Mouse (Mus musculus) gastrocnemius, adult 2 months (tissue): ENCODE data around the gene Atf6b. TPM values are rescaled to one million over a fixed set of nuclear protein-coding genes. Genes with fewer than 3 reads are reported as not detected.

Experiments
- DNase-seq: peaks from one replicate; pipeline ENCODE4 v3.0.0; 2022
- H3K27ac ChIP-seq: fragments of 200-600 bp; 2 replicates; pipeline ENCODE4 v1.8.1; 2022; ENCODE audit warnings: mild to moderate bottlenecking
- H3K4me3 ChIP-seq: fragments of 200-600 bp; 2 replicates; pipeline ENCODE4 v1.8.1; 2022; ENCODE audit warnings: mild to moderate bottlenecking, moderate library complexity
- CTCF ChIP-seq: fragments of 200-600 bp; IDR thresholded peaks from 2 replicates; pipeline ENCODE4 v1.8.1; 2022; ENCODE audit warnings: antibody characterized with exemption, mild to moderate bottlenecking, moderate library complexity
- intact Hi-C: fragments of 180-260 bp; cut with DNase I; formaldehyde crosslinking; loops from one replicate; pipeline ENCODE4 v1.15.1; 2025
- total RNA-seq, 2 experiments: library from RNA; stranded (reverse); gene quantifications; 2 replicates each; pipeline ENCODE4 v1.2.3; 2021

Atf6b gene
- total RNA-seq, 2 experiments from 2014 or later: 7.1 to 9.1 TPM

DNA sequence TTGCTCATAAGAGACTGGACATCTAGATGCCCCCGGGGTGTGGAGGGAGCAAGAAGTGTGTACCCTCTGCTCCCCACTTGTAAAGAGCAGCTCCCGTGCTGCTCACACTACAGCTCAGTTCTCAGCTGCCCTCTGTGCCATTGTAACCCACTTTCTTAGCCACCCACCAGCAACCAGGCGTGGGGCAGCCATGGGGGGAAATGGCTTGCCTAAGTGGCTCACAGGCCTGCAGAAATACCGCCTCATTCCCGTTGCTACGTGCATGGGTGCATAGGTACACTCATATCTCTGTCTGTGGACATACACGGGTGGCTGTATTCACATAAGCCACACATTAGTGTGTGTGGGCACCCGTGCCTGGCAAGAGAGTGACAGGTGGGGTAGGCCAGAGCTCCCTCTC is 16.0 kb downstream of the Atf6b start:
- Histone ChIP-seq H3K4me3 (peak overlapping the region; percentile 69), H3K27ac (peak overlapping the region; percentile 90)
- no peak for DNase-seq
- TF ChIP-seq CTCF: no peak
- intact Hi-C loops: no loop called here

DNA sequence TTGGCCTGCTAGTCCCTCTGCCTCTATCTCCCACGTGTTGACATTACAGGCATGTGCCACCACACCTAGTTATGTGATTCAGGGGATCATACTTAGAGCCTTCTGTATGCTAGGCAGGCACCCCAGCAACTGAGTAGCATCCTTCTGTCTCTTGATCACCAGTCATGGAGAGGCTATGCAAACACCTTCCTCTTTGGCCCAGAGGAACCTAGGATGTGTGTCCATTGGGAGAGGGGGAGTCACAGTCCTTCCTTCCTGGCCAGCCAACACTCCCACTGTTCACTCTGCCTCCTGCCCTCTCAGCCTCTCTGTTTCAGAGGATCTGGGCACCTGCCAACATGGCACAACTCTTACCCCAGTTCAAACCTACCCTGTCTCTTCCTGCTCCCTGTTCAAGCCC is 16.6 kb downstream of the Atf6b start:
- DNase-seq: no peak
- intact Hi-C loops: no loop called here
- H3K27ac ChIP-seq: peak overlapping the region; percentile 90

DNA sequence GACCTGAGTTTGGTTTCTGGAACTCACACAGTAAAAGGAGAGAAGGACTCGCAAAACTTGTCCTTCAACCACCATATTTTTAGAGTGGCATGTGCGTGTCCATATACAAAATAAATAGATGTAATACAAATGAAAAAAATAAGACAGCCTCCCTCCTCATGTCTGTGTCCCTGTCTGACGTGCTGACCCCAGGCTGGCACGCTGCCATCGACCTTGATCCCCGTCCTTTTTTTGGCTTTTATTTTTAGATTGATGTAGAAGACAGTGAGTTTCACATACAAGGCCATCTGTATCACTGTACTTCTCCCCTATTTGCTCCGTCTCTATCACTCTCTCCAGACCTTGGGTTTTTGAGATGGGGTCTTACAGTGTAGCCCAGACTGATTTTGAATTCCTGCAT is 17.5 kb downstream of the Atf6b start:
- intact Hi-C loops: no loop called here
- H3K4me3 ChIP-seq: no peak overlapping the region

More for the DNA sequence above, 16.6 kb downstream of the Atf6b start:
- peak overlapping the region; percentile 69 for H3K4me3 ChIP-seq
- TF ChIP-seq CTCF: no peak

DNA sequence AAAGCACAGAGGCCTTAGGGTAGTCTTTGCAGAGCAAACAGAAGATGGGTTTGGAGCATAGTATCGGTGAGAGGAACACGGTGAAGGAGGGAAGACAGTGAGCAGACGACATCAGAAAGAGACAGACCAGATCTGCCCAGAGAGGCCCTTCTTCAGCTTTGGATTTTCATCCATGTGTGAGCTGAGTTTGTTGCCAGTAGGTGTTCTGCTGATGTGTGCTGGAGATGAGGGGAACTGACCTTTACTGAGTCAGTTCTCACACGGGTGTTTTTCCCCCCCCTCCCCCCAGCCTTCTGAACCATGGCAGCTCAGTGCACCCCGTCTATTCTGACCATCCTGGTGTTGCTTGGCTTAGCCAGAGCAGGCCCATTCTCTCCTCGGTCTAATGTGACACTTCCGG is 23.3 kb downstream of the Atf6b start, which contains the start of gene Tnxb:
TSS of gene Tnxb (plus strand) at position 301 of the 400 bp plus-strand sequence.
- intact Hi-C loops: no loop called here
- no peak for TF ChIP-seq CTCF
- peak within 1 kb of the TSS; percentile 47 for H3K4me3 ChIP-seq
- DNase-seq: no peak
- peak within 1 kb of the TSS; percentile 53 for H3K27ac ChIP-seq

More for the DNA sequence above, 17.5 kb downstream of the Atf6b start:
- peak; percentile 29 for DNase-seq
- TF ChIP-seq CTCF: no peak
- H3K27ac ChIP-seq: no peak overlapping the region; the same call in 1 of the 2 replicates

DNA sequence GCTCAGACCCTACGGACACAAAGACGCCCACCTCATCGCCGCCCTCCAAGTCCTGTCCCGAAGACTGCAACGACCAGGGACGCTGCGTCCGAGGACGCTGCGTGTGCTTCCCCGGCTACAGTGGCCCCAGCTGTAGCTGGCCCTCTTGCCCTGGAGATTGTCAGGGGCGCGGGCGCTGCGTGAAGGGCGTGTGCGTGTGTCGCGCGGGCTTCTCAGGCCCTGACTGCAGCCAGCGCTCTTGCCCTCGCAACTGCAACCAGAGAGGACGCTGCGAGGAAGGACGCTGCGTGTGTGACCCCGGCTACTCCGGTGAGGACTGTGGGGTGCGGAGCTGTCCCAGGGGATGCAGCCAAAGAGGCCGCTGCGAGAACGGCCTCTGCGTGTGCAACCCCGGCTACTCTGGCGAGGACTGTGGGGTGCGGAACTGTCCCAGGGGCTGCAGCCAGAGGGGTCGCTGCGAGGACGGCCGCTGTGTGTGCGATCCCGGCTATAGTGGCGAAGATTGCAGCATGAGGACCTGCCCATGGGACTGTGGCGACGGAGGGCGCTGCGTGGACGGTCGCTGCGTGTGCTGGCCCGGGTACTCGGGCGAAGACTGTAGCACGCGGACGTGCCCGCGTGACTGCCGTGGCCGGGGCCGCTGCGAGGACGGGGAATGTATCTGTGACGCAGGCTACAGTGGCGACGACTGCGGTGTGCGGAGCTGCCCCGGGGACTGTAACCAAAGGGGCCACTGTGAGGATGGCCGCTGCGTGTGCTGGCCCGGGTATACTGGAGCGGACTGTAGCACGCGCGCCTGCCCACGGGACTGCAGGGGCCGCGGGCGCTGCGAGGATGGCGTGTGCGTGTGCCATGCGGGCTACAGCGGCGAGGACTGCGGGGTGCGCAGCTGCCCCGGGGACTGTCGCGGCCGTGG is 24.5 kb downstream of the Atf6b start:
- no peak for DNase-seq
- Histone ChIP-seq H3K27ac (no peak overlapping the region), H3K4me3 (peak overlapping the region; percentile 47)
- no peak for TF ChIP-seq CTCF
- intact Hi-C loops: no loop called here

DNA sequence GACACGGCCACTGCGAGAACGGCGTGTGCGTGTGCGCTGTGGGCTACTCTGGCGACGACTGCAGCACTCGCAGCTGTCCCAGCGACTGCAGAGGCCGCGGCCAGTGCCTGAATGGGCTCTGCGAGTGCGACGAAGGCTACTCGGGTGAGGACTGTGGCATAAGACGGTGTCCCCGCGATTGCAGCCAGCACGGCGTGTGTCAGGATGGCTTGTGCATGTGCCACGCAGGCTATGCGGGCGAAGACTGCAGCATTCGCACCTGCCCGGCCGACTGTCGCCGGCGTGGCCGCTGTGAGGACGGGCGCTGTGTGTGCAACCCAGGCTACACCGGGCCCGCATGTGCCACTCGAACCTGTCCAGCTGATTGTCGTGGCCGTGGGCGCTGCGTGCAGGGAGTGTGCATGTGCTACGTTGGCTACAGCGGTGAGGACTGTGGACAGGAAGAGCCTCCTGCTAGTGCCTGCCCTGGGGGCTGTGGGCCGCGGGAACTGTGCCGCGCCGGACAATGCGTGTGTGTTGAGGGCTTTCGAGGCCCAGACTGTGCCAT is 25.4 kb downstream of the Atf6b start:
- no peak overlapping the region for H3K27ac ChIP-seq
- DNase-seq: no peak
- H3K4me3 ChIP-seq: peak overlapping the region; percentile 47; the same call in 1 of the 2 replicates
- intact Hi-C loops: no loop called here
- TF ChIP-seq CTCF: no peak

DNA sequence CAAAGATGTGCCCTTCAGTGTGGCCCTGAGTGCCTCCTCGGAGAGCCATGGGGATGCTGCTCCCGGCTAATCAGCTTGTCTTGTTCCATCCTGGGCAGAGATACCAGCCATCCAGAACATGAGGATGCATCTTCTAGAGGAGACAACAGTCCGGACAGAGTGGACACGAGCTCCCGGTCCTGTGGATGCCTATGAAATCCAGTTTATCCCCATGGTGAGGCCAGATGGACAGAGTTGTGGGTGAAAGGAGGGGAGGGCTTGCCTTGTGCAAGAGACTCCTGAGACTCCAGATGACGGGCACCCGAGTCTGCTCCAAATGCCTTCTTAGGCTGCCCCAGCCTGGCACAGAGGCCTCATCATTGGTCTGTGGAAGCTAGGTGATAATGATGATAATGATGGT is 26.2 kb downstream of the Atf6b start:
- Histone ChIP-seq H3K4me3 (no peak overlapping the region), H3K27ac (no peak overlapping the region)
- intact Hi-C loops: no loop called here
- DNase-seq: no peak
- no peak for TF ChIP-seq CTCF

DNA sequence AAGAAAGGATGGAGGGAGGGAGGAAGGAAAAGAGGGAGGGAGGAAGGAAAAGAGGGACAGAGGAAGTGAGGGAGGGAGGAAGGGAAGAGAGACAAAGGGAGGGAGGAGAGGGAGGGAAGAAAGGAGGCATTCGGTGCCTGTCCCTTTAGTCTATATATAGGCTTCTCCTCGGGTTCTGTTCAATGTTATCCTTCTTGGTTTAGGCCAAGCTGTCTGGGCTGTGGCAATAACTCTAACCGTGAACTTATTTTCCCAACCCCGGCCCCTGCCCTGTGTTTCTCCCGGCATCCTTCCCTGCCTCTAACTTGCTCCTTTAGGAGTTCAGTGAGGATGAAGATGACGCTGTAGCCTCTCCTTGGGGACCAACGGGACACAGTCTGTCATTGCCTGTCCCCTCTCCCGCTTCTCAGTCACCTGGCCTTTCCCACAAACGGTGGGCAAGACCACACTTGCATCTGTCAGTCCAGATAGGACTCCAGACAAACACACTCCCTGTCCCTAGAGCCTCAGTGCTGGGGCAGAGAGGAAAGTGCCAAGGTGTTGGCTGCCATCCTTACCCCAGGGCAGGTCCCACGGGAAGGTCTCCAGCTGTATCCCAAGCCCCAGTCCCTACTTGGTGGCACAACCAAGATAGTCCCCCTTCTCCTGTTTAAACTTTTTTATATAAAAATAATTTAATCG is 27.7 kb downstream of the Atf6b start:
- intact Hi-C loops: no loop called here
- H3K27ac ChIP-seq: peak overlapping the region; percentile 59
- no peak for TF ChIP-seq CTCF
- no peak for DNase-seq
- no peak overlapping the region for H3K4me3 ChIP-seq

DNA sequence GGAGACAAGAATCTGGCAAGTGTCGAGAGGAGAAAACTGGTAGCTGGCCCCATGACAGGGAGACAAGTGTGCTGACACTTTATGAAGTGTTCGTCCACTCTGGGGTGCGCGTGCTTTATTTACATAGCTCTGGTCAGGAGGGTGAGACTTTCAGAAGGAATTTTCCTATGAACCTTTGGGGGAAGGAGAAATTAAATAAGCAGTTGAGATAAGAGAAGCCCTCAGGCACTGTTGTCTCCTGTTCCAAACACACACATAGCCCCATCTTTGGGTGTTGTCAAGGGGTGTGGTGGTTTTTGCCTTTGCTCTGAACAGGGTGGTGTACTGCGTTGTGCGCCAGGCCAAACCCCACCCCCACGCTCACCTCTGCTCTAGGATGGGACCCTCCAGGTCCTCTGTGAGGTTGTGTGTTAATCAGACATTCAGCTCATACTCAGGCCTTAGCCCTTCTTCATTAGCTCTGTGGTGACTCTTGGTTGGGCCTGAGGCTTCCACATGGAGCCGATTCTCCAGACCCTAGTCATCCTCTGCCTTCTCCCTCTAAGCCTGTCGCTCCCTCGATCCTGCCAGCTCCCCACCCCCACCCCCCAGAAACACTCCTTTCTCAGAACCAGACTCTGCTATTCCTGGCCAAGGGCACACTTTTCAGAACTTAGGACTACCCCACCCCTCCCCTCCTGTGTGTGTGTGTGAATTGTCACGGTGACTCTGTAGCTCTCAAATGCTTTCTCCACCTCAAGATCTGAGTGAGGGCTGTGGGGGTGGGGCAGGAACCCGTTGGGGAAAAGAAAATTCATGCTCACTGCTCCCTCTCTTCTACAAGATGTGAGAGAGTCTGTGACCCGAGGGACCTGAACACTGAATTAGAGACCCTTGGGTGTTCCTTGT is 28.5 kb downstream of the Atf6b start:
- Histone ChIP-seq H3K4me3 (no peak overlapping the region), H3K27ac (peak overlapping the region; percentile 59)
- intact Hi-C loops: no loop called here
- DNase-seq: no peak
- TF ChIP-seq CTCF: no peak

DNA sequence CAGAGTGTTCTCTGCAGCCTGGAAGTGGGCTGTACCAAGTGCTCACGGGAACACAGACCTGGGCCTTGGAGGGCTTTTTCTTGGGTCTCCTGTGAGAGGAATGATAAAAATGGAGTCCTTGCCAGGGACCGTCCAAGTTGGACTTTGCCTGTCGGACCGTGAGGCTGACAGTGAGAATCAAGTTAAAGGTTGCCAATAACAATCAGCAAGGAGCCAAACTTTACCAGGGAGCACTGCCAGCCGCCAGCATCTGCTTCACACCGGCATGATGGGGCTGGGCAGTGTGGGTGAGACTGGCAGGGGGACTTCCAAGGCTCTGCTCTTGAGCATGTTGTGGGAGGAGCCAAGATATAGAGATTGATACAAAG is 29.1 kb downstream of the Atf6b start:
- no peak for TF ChIP-seq CTCF
- Histone ChIP-seq H3K4me3 (no peak overlapping the region), H3K27ac (peak overlapping the region; percentile 59)
- DNase-seq: no peak
- intact Hi-C loops: no loop called here

DNA sequence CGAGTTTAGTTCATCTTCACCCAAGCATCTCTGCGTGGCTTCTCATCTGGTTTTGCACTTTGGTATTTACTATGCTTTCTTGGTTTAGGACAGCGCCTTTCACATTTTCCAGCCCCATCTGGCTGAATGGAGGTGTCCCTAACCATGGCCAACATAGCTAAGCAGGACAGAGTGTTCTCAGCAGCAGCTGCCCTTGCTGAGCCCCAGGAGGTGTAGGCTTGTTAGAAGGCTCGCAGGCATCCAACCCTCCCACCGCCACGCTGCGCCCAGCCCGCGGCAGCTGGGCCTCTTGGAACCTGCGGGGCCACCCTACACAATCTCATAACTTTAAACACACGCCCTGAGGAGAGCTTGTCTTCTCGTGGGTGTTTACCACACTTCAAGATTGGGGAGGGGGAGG is 29.7 kb downstream of the Atf6b start:
- peak; percentile 68 for DNase-seq
- peak overlapping the region; percentile 59 for H3K27ac ChIP-seq
- H3K4me3 ChIP-seq: no peak overlapping the region
- no peak for TF ChIP-seq CTCF
- intact Hi-C loops: no loop called here

DNA sequence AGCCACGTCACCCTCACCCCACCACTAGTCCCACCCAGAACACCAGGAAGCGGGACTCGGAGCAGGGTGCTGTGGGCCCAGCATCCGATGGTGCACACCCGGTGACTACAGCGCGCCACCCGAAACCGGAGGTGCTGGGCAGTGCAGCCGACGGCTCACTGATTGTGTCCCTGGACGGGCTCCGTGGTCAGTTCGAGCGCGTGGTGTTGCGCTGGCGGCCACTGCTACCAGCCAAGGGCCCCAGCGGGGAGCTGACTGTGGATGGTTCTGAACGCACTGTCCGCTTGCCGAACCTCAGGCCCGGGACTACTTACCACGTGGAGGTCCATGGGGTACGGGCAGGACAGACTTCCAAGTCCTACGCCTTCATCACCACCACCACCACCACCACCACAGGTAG is 33.2 kb downstream of the Atf6b start:
- Histone ChIP-seq H3K4me3 (no peak overlapping the region), H3K27ac (peak overlapping the region; percentile 82)
- intact Hi-C loops: no loop called here
- no peak for DNase-seq
- TF ChIP-seq CTCF: no peak
